Mouse (Mus musculus): Measurements from ENCODE around the gene Ikzf1. TPM values are rescaled to one million over a fixed set of nuclear protein-coding genes. Genes with fewer than 3 reads are reported as not detected.
A peak's percentile ranks its signal among the peaks of the same experiment; 100 is the strongest.

Ikzf1 gene
- total RNA-seq, 2 experiments from 2014 or later = 3.1 to 3.3 TPM

DNA sequence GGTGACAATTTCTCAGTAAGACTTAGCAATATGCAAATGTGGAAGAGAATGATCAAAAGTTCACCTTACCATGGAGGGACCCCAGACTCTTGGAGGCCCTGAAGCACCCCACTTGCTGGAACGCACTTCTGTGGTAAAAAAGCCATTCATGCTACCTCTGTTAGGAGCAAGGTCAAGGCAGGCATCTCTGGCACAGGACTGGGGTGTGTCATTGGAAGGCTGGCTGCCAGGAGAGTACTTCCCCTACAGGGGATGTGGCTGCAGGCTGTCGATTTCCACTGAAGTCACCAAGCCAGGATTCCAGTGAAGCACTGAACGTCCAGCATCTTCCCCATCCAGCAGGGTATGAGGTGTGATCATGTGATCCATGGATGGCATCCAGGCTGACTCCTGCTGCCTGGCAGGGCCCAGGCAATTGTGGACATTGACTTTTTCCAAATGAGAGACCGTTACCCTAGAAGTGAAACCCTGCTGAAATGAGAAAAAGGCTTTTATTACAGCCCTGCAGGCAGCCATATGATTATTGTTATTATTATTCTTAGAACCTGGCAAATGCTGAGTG lies 32.9 kb downstream of the Ikzf1 start:
- no peak for DNase-seq
- intact Hi-C loops (cut with DNase I) = no loop called here

DNA sequence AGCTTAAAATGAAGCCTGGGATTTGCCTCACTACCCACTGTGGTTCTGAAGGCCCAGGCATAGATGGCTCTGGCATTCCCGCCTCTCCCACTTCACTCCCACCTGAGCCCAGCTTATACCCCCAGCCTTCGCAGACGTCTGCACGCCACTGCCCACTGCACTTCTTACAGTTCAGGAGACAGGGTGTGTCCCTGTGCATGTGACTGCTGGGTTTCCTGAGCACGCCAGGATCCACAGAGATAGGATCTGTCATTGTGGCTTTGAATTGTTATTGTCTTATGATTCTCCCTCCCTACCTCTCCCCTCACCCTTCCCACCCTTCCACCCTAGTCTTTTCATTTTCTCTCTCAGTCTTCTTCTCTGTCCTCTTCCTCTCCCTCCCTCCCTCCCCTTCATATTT lies 34.9 kb downstream of the Ikzf1 start:
- DNase-seq = no peak
- intact Hi-C loops (cut with DNase I) = no loop called here

DNA sequence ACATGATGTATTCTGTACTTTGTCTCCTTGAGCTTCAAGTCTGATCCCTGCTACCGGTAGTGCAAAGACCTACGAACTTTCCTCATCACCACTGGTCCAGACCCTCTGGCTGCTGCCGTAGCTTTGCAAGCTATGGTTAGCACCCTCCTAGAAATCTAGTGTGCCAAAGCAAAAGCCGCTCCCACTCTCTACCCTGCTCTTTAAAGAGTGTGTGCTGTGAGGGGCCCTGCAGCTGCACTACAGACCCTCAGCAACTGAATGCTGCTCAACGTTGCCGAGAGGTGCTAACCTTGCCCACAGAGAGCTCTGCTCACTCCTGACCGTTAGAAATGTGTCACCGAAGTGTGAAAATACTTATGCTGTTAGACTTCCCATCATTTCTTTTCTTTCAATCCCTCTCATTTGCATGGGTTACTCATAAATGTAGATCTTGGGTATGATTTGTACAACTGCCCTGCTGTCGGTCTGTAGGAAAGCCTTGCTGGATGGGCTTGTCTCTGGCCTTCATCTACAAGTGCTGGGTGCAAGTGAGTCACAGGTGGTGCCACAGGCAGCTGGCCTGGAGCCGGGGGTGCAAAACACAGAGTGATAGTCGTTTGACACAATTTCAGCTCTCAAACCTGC lies 40.6 kb downstream of the Ikzf1 start:
- intact Hi-C loops (cut with DNase I) = no loop called here
- DNase-seq = no peak

DNA sequence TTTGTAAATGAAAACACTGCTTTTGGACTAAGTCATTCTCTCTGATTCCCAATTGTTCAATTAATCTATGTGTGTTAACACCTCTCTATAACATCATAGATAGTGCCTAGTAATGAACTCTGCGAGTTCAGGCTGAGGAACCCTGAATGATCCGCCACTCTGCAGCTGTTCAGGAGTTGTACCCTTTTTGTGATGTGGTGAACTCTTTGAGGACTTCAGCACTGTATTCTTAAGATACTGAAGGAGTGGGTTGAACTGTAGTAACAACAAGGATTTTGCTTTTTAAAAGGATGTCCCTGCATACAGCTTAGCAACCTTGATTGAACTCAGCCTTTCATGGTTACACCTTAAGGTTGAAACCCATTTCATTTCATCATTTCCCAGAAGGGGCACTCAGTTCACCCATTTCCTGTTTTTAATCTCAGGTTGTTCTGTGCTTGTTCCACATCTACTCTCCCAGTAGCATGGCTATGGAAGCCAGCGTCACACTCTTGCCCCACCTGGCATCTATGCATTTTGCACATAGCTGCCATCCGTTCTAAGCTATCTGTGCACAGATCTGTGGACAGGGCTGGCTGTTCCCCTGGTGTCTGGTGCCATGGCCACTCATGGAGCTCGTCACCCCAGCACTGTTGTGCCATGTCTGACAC lies 41.2 kb downstream of the Ikzf1 start:
- DNase-seq = no peak
- intact Hi-C loops (cut with DNase I) = no loop called here

DNA sequence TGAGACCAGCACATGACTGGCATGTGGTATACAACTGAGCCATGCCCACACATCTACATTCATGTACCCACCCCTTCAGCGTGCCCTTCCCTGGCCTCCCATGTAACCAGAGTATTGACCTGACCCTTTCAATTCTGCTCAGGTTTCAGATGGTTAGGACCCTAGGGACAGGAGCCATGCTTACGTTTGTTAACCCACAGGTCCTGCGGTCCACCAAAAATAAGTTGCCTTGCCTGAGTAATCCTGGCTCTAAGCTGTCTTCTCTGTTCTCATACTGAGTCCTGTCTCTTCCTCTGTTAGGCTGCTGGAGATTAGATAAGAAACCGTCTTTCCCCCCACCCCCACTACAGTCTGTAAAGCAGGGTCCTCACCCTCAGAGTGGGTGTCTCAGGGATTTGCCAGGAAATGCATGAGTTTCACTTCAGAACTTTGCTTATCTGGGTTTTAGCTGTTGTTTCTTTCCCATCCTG lies 42.0 kb downstream of the Ikzf1 start:
- no peak for DNase-seq
- intact Hi-C loops (cut with DNase I) = no loop called here

DNA sequence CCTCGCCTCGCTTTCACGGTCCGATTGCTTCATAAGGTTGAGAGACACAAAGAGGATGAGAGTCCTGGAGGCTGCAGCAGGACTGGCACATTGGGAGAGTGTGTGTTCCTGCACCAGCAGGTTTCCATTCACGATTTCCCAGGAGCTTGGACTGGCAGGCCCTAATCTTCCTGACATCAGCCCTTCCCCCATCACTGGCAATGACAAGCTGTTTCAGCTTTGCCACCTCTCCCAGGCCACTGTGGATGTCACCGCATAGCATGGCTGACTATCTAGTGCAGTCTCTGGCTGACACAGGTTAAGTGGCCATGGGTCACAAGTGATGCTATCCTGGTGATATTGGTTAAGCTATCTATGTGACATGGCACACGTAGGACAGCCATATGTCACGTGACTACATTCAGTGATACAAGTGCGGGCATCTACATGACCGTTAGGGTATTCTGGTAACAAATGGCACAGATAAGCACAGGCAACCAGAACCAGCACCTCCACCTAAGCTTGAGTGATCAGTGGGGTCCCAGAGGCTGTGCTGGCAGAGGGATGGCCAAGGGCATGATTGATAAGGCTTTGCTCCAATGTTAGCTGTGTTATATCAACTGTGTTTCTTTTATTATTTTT lies 43.2 kb downstream of the Ikzf1 start:
- DNase-seq = no peak
- intact Hi-C loops (cut with DNase I) = no loop called here

DNA sequence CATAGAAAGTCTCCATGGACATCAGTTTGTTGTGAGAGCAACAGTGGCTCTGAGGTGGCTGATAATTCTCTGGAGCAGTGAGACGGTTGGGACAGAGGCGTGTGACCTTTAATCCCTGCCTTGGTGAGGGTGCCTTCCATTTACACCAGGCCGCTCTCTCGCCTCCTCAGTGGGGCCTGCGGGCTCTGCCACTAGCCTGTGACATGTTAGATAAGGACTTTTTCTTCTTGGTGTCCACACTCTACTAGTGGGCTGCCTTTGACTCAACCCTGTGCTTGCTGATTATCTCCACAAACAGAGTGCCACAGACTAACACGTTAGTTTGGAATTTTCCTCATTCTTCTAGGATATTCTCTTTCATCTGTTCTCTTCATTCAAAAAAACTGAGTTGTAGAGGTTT lies 44.4 kb downstream of the Ikzf1 start:
- DNase-seq = no peak
- intact Hi-C loops (cut with DNase I) = no loop called here

DNA sequence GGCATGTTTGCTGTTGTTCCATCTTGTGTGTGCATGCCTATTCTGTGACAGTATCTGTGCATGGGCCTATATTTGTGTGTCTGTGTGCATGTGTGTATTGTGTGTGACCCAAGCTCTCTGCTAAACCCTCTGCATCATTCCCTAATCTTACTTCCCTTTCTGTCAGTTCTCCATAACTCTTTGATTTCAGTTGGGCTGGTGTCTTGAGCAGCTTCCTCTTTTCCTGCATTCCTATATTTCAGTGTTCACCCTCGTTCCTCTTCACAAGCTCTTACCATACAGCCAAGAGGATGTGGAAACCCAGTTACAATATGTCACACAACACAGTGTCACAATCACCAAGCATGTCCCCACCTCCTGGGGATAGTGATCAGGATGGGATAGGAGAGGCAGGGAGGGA lies 45.3 kb downstream of the Ikzf1 start:
- DNase-seq = no peak
- intact Hi-C loops (cut with DNase I) = no loop called here

DNA sequence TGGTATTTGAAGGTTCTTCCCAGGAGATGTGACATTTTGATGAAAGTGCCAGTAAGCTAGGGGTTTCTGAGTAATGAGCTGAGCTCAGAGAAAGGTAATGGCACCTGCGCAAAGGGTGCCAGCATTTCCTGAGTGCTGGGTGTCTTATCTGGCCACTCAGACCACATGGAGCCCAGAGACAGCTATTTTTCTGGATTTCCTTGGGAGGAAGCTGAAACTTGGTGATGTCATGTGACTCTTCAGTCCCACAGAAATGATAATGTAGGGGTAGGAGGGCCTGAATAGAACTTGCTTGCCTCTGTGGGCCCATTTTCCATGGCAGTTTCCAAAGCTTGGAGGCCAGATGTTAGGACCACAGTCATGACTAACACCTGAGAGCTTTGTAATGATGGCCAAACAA lies 46.9 kb downstream of the Ikzf1 start:
- DNase-seq = no peak
- intact Hi-C loops (cut with DNase I) = no loop called here

DNA sequence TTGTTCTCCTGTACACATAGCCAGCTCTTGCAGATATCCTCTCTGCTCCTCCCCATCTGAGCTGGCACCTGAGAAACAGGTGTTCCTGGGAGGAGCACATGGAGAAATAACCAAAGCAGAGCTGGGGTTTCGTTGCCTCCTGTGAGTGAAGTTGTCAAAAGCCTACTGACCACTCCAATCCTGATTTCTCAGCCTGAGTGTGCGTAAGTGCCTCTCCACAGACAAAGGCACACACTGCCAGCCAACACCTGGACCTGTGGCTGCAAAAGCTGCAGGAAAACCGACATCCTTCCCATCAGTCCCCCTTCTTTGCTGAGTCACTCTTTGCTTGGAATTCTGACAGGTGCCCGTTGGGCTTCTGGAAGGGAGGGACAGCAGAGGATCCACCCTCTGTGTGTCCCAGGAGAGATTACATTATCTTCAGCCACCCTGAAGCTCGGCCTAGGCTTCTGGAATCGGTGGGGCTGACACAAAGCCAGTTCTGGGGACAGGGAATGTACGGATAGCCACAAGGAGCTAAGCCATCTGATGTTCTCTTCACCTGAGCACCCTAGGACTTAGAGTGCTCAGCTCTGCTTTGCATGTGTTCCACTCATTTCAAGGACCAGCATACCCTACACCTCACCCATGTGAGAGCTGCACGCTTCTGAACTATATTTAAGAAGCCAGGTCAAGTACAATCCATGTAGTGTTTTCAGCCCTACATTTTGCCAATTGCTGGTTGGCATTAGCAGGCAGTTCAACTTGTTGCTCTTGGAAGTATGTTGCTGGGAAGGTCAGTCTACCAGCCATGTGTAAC lies 48.4 kb downstream of the Ikzf1 start:
- intact Hi-C loops (cut with DNase I) = no loop called here
- no peak for DNase-seq

DNA sequence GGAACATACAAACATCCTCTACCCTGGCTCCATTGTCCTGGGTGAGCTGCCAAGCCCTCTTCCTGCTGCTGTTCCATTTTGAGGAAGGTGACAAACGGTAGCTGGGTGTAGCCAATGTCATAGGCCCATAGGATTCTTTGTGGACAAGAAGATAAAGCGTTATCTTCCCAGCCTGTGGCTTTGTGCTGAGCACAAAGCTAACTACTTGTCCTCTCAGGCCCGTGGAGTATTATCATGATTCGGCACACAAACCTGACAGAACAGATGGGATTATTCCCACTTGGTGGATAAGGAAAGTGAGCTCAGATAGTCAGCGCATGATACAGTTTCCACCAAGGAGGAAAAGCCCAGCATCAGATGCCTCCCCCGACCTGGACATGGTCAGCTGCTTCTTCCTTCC lies 50.4 kb downstream of the Ikzf1 start:
- intact Hi-C loops (cut with DNase I) = no loop called here

DNA sequence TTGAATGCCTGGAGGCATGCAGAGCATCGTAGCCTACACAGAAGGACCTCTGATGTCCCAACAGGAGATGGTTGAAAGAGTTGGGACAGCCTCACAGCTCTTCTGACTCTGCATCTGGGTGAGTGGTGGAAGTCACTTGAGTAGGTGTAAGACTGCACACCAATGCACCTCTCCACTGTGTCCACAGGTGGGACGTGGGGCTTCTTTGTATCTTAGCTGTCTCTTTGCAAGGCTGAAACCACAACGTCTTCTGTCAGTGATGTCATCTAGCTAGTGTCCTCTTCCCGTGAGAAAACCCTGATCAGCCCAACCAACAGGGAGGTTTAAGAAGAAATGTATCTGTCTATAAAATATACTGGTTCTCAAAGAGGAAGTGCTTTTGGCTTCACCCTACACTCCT lies 52.1 kb downstream of the Ikzf1 start:
- intact Hi-C loops (cut with DNase I) = no loop called here
- no peak for DNase-seq

More for the DNA sequence above, 50.4 kb downstream of the Ikzf1 start:
- no peak for DNase-seq

DNA sequence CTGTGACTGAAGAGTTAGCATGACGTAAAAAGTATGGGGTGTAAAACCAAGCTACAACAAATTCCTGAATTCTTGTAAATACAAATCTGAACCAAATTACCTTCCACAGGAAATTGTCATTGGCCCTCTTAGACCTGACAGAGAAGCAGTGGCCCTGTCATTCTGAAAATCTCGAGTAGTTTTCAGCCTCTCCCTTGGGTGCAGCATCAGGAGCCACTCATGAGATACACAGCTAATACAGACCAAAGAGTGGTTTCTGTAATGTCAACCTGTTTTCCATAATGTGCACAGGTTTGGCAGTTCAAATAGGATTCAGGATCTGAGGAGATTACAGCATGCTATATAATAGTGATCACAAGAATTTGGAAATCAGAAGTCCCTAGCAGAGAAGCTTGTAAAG lies 52.8 kb downstream of the Ikzf1 start:
- intact Hi-C loops (cut with DNase I) = no loop called here
- DNase-seq = no peak

DNA sequence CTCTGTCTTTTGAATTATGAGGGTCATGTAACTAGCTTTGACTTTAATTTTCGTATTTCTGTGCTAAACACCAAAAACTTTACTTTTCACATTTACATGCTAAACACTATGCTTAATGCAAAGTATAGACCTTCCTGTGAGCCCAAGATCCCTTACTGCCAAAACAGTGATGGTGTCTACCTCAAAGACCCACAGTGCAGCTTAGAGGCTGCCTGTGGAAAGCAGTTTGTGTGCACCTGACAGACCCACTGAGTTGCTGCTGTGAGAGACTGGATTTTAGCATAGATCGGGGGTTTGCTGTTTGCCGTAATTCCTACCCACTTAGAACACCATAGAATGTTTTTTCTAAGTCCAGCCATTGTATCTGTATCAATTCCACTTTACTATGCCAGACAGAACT lies 54.3 kb downstream of the Ikzf1 start:
- intact Hi-C loops (cut with DNase I) = no loop called here

DNA sequence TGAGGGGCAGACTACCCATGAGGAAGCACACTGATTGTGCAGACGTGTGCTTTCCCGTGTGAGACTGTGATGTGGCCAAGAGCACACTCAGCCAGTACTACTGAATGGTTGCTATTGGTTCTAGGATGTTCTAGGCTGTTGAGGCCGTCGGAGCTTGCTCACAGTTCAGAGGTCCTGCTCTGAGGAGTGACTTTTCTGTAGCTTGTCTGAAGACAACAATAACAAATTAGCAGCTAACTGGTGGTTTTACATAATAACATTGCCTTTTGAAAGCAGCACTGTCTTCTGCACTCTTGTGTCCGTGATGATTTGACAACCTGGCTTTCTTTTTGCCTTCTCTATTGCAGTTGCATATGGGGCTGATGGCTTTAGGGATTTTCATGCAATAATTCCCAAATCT lies 55.8 kb downstream of the Ikzf1 start:
- intact Hi-C loops (cut with DNase I) = no loop called here
- no peak for DNase-seq

More for the DNA sequence above, 54.3 kb downstream of the Ikzf1 start:
- no peak for DNase-seq

DNA sequence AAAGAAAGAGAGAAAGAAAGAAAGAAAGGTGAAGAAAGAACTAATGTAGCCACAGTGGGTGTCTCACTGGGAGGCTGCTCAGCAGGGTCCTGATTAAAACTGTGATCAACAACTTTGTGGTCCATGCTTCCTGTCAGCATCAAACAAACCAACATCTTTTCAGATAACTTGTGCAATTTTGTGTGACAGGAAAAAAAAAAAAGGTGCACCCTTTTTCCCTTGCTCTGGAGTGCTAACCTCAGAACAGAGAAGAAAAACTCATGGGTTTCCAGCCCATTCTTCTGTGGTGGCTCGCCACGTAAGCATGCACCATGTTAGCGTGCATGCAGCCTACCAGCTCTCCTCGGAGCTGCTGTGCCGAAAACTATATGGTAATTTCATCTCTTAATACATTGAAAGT lies 56.8 kb downstream of the Ikzf1 start:
- no peak for DNase-seq
- intact Hi-C loops (cut with DNase I) = no loop called here

DNA sequence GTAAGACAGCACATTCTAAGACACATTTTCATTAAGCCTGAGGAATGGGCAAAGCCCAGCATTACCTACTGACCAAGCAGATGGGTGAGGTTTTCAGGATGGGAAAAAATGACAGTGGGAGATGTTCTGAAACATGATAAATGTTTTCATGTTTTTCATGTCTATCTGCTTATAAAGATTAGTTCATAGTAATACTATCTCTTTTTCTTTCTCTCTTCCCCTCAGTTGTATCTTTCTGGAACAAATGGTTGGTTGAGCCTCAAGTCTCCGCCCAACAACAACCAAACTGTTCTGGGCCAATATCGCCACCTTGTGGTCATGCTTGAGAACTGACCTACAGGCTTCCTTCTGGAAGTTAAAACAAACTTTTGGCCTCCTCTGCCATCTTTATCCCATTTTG lies 57.8 kb downstream of the Ikzf1 start:
- intact Hi-C loops (cut with DNase I) = loop anchor here (1.0 kb wide), 1 partner anchor 185 kb away; no protein-coding TSS in a partner anchor
- peak; percentile 24 to 58 for DNase-seq

DNA sequence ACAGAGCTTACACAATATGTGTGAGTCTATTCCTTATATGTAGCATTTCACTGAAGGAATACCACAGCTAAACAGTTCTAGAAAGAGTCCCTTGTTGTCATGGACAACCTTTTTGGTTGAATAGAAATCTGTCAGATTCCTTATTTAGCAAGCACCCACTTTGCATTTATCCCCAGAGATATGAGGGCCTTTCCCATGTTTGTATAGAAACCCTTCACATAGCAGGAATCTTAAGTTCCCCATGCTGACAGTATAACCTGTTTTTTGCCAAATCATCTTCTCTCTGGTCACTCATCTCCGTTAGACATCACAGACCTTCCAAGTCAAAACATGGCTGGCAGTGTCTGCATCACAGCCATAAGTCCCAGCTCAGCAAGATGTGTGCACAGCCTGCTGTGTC lies 59.4 kb downstream of the Ikzf1 start:
- no peak for DNase-seq
- intact Hi-C loops (cut with DNase I) = no loop called here

DNA sequence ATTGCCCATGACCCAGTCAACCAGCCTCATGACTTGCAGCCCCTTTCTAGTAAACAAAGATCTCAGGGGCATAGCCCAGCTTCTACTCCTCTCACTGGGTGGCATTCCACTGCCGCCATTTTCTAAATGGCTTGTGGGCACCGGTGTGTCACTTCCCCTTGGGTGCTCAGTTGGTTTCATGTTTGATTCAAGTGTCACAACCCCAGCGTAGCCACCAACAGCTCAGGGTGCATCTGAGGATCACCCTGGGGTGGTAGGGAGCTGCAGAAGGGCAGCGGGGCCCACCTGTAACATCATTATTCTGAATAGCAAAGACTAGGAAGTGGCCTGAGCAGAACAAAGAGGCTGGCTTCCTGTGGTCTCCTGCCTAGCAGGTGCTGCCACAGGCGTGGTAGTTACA lies 66.3 kb downstream of the Ikzf1 start:
- DNase-seq = no peak
- intact Hi-C loops (cut with DNase I) = no loop called here

DNA sequence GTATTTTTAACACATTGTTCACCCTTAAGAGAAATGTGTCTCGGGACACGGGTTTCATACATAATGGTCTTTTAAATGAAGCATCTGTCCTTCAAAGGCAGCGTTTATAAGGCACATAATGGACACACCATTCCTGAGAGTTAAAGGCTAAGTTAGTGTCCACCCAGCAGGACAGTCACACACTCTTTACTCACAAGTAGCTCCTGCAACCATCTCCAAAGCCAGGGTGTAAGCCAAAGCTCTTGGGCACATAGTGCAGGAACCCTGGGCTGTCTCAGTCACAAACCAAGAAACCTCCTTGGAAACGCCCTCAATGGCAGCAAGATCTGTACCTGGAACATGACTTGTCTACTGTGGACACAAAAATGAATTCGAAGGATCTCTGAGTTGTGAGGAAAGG lies 68.1 kb downstream of the Ikzf1 start:
- intact Hi-C loops (cut with DNase I) = no loop called here
- DNase-seq = no peak

DNA sequence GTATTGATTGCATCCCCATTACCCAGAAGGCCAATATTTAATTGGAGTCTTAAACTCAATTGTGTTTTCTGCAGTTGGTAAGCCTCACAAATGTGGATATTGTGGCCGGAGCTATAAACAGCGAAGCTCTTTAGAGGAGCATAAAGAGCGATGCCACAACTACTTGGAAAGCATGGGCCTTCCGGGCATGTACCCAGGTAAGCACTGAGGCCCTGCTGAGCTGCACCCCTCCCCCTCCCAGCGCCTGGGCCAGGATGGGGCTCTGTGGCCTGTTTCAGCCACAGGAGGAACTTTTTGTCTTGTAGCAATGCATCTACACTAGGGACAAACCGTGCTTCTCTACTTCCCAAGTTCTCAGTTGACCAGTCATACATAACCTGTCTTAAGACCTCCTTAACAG lies 73.3 kb downstream of the Ikzf1 start:
- intact Hi-C loops (cut with DNase I) = no loop called here
- DNase-seq = no peak

Data from heart, postnatal 10 days (tissue).